Mouse (Mus musculus) lung, embryonic 15.5 days (tissue): ENCODE data around the gene Cwc25. TPM values are rescaled to one million over a fixed set of nuclear protein-coding genes. Genes with fewer than 3 reads are reported as not detected.
"Not testable (repeated sequence)": the region's sequence is repeated elsewhere in the genome, so short reads cannot be mapped to it uniquely, and the experiment has no call there.

Experiments used
- ATAC-seq: fragments of 200-750 bp; cut with Nextera tagmentation; 2 replicates; pipeline ENCODE4 v1.8.0; 2017; ENCODE audit warnings: moderate number of reproducible peaks, borderline replicate concordance; ENCODE audit not compliant: low FRiP score, low TSS enrichment; ENCODE audit errors: extremely low read depth
- H3K27ac ChIP-seq: fragments of 300-500 bp; sonication (generic); 2 replicates; pipeline ENCODE4 v1.5.1; 2015; ENCODE audit warnings: moderate library complexity, mild to moderate bottlenecking, inconsistent platforms
- H3K27me3 ChIP-seq: fragments of 300-500 bp; sonication (generic); 2 replicates; pipeline ENCODE4 v1.6.1; 2015; ENCODE audit warnings: inconsistent platforms
- H3K36me3 ChIP-seq: fragments of 300-500 bp; sonication (generic); 2 replicates; pipeline ENCODE4 v1.6.1; 2015; ENCODE audit warnings: inconsistent platforms
- H3K4me1 ChIP-seq: fragments of 300-500 bp; sonication (generic); 2 replicates; pipeline ENCODE4 v1.6.1; 2015; ENCODE audit warnings: inconsistent platforms
- H3K4me2 ChIP-seq: fragments of 300-500 bp; sonication (generic); 2 replicates; pipeline ENCODE4 v1.6.1; 2015; ENCODE audit warnings: inconsistent platforms, mild to moderate bottlenecking, moderate library complexity
- H3K4me3 ChIP-seq: fragments of 300-500 bp; sonication (generic); 2 replicates; pipeline ENCODE4 v1.5.1; 2015; ENCODE audit warnings: mild to moderate bottlenecking, inconsistent platforms
- H3K9ac ChIP-seq: fragments of 300-500 bp; sonication (generic); 2 replicates; pipeline ENCODE4 v1.6.1; 2015; ENCODE audit warnings: inconsistent platforms
- H3K9me3 ChIP-seq: fragments of 300-500 bp; sonication (generic); 2 replicates; pipeline ENCODE4 v1.6.1; 2016; ENCODE audit warnings: inconsistent platforms
- WGBS: fragments of 180-500 bp; shearing (Covaris S2); methylation state at CpG from one replicate; pipeline ENCODE4 v1.1.7; 2015; 5-methylcytosine and 5-hydroxymethylcytosine counted together
- polyA plus RNA-seq: library from polyadenylated mRNA; unstranded; fragments of >200 nt; fragmentation: Nextera tagmentation; extraction: Ambion mirVana; gene quantifications from 2 replicates; pipeline ENCODE4 v1.2.1, GENCODE M21; 2015

Gene Cwc25
- polyA plus RNA-seq, 1 experiment from 2014 or later, result 18.5 TPM

DNA sequence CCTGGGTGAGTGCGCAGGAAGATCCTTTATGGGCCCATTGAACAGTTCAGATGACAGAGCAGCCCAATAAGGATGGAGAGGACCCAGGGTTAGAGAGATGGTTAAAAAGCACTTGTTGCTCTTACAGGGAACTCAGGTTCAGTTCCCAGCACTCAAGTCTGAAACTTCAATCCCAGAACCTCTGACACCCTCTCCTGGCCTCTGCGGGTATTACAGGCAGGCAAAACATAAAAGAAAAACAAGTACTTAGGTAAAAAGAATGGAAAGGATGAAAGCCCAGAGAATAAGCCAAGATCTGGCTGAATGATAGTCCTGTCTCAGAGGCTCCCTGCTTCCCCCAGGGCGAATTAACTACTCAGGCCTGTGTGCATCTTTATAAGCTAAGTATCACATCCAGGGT lies 27.2 kb downstream of the Cwc25 start:
- no peak for ATAC-seq
- Histone ChIP-seq H3K4me1 (peaks cover 29% of the 10 kb centered on the region), H3K9me3 (no peaks in the 10 kb centered on the region), H3K9ac (no peak overlapping the region), H3K27ac (no peak overlapping the region), H3K36me3 (no peaks in the 10 kb centered on the region), H3K27me3 (no peaks in the 10 kb centered on the region), H3K4me2 (no peak overlapping the region), H3K4me3 (no peak overlapping the region)
- 88% methylated on average over 3 of the region's 3 CpGs for WGBS

DNA sequence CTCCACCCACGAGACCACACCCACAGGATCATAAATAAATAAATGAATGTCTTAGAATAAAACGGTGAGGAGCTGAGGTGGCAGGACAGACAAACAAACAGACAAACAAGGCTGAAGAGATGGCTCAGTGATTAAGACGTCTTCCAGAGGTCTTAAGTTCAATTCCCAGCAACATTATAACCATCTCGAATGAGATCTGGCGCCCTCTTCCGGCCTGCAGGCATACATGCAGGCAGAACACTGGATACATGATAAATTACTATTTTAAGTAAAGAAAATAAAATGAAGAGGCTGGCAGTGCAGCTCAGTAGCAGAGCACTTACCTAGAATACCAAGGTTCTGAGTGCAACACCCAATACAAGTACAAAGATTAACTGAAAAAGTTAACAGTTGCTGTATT lies 27.7 kb downstream of the Cwc25 start:
- H3K9me3 ChIP-seq, result no peaks in the 10 kb centered on the region
- WGBS, result 53% methylated on average over 6 of the region's 6 CpGs
- no peak overlapping the region for H3K4me3 ChIP-seq
- no peak overlapping the region for H3K9ac ChIP-seq
- H3K27ac ChIP-seq, result no peak overlapping the region
- H3K4me2 ChIP-seq, result no peak overlapping the region
- no peaks in the 10 kb centered on the region for H3K36me3 ChIP-seq
- no peaks in the 10 kb centered on the region for H3K27me3 ChIP-seq
- H3K4me1 ChIP-seq, result peaks cover 29% of the 10 kb centered on the region
- ATAC-seq, result no peak

GRCm38 (mm10) chr11:97737600-97737999 lies 28.8 kb downstream of the Cwc25 start:
- Histone ChIP-seq H3K4me2 (no peak overlapping the region), H3K4me3 (no peak overlapping the region), H3K27me3 (no peaks in the 10 kb centered on the region), H3K36me3 (no peaks in the 10 kb centered on the region), H3K4me1 (peaks cover 19% of the 10 kb centered on the region), H3K27ac (0 out of 2 replicates have a peak overlapping the region, but pooled peaks have one; percentile 4), H3K9me3 (no peaks in the 10 kb centered on the region), H3K9ac (no peak overlapping the region)
- no peak for ATAC-seq
- 67% methylated on average over 4 of the region's 4 CpGs for WGBS

DNA sequence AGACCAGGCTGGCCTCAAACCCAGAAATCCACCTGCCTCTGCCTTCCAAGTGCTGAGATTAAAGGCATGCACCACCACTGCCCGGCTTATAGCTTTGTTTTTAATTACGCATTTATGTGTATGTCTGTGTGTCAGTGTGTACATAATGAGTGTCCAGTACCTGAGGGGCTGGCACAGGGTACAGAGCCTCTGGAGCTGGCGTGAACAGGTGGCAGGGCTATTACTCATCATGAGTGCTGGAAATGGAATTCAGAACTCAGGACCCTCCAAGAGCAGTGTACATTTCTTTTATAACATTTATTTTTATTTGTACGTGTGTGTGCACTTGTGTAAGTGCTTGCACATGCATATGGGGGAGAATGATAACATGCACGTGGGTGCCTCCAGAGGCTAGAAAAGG lies 29.7 kb downstream of the Cwc25 start:
- WGBS, result 91% methylated on average over 5 of the region's 5 CpGs
- Histone ChIP-seq H3K9me3 (no peaks in the 10 kb centered on the region), H3K9ac (no peak overlapping the region), H3K4me1 (peaks cover 11% of the 10 kb centered on the region; the same call in 1 of the 2 replicates), H3K36me3 (peaks cover 7% of the 10 kb centered on the region; the same call in 1 of the 2 replicates), H3K4me3 (no peak overlapping the region), H3K27me3 (no peaks in the 10 kb centered on the region), H3K27ac (no peak overlapping the region), H3K4me2 (no peak overlapping the region)
- no peak for ATAC-seq

- H3K4me3 ChIP-seq, ATAC-seq, H3K9ac ChIP-seq, H3K9me3 ChIP-seq, H3K4me2 ChIP-seq, H3K4me1 ChIP-seq, H3K27me3 ChIP-seq, H3K27ac ChIP-seq: not testable (repeated sequence)
- peaks cover 17% of the 10 kb centered on the region; the same call in 1 of the 2 replicates for H3K36me3 ChIP-seq
- WGBS, result 79% methylated on average over 5 of the region's 5 CpGs
Measured at GRCm38 (mm10) chr11:97734810-97735209, 31.5 kb downstream of the Cwc25 start.

GRCm38 (mm10) chr11:97733689-97734088 lies 32.7 kb downstream of the Cwc25 start:
- Histone ChIP-seq H3K9ac (no peak overlapping the region), H3K4me2 (0 out of 2 replicates have a peak overlapping the region, but pooled peaks have one; percentile 16), H3K27ac (peak overlapping the region; percentile 61; the same call in 1 of the 2 replicates), H3K27me3 (no peaks in the 10 kb centered on the region), H3K36me3 (peaks cover 27% of the 10 kb centered on the region), H3K9me3 (no peaks in the 10 kb centered on the region), H3K4me3 (no peak overlapping the region), H3K4me1 (0 out of 2 replicates have a peak, but pooled peaks cover 3% of the 10 kb centered on the region)
- peak; percentile 23; the same call in 1 of the 2 replicates for ATAC-seq
- WGBS, result 45% methylated on average over 10 of the region's 10 CpGs

GRCm38 (mm10) chr11:97728730-97729129 lies 37.6 kb downstream of the Cwc25 start:
- H3K4me1 ChIP-seq, result no peaks in the 10 kb centered on the region
- no peak for ATAC-seq
- no peaks in the 10 kb centered on the region for H3K9me3 ChIP-seq
- no peak overlapping the region for H3K27ac ChIP-seq
- H3K4me2 ChIP-seq, result no peak overlapping the region
- WGBS, result 81% methylated on average over 7 of the region's 7 CpGs
- H3K36me3 ChIP-seq, result peaks cover 61% of the 10 kb centered on the region
- H3K9ac ChIP-seq, result no peak overlapping the region
- no peaks in the 10 kb centered on the region for H3K27me3 ChIP-seq
- no peak overlapping the region for H3K4me3 ChIP-seq

DNA sequence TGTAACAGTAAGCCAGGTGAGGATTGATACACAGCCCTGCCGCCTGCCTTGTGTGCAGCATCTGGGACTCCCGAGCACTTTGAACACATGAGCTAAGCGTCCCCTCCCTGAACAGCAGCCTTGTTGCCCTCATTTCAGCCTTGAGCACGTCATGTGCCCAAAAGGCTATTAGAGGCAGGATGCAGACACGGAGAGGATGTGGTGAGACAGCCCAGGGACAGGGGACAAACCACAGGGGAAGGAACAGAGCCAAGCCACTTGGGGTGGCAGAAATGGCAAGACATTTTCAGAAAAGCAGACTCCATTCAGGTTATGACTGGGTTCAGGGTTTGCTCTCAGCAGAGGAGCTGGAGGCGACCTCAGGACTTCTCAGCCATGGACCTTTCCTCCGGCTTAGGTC lies 38.0 kb downstream of the Cwc25 start:
- peaks cover 61% of the 10 kb centered on the region for H3K36me3 ChIP-seq
- ATAC-seq, result no peak

DNA sequence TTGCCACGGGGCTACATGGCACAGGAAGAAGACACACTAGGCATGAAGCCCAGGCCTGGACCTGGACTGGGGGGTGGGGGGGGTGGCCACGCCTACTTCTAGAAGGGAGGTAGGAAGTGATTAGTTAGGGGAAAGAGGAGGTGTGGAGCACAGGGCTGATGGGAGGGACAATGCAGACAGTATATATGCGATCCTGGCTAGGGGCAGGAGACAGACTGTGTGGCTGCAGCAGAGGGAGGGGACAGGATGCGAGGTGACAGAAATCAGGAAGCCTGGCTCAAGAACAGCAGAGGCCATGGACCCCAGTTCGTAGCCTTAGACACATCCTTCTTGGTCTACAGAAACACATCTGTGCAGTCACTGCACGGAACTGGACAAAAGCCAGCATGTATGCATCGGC lies 42.6 kb downstream of the Cwc25 start:
- Histone ChIP-seq H3K9ac (no peak overlapping the region), H3K27ac (no peak overlapping the region), H3K36me3 (peaks cover 72% of the 10 kb centered on the region), H3K27me3 (no peaks in the 10 kb centered on the region), H3K4me3 (no peak overlapping the region), H3K4me2 (no peak overlapping the region), H3K4me1 (no peaks in the 10 kb centered on the region), H3K9me3 (peaks cover 3% of the 10 kb centered on the region; the same call in 1 of the 2 replicates)
- ATAC-seq, result peak; percentile 58
- WGBS, result 71% methylated on average over 7 of the region's 7 CpGs

More for the DNA sequence above, 38.0 kb downstream of the Cwc25 start:
- no peak overlapping the region for H3K27ac ChIP-seq
- no peaks in the 10 kb centered on the region for H3K27me3 ChIP-seq
- H3K4me1 ChIP-seq, result no peaks in the 10 kb centered on the region
- H3K4me3 ChIP-seq, result no peak overlapping the region
- 75% methylated on average over 7 of the region's 7 CpGs for WGBS
- H3K9me3 ChIP-seq, result no peaks in the 10 kb centered on the region
- no peak overlapping the region for H3K9ac ChIP-seq
- no peak overlapping the region for H3K4me2 ChIP-seq

DNA sequence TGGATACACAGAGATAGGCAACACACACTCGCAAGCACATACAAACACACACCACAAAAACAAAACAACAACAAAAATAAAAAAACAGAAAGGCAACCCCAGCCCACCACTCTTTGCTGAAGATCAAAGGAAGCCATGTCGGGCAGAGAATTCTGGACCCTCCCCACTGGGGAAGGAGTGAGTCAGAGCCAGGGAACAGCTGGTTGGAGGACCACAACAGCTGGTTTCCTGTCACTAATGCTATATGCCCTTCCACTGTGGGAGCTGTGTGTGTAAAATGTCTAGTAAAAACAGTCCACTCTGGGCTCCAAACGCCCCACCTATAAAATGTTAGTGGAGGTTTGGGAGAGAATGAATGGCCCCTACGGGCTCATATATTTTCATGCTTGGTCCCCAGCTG lies 45.0 kb downstream of the Cwc25 start:
- no peaks in the 10 kb centered on the region for H3K4me1 ChIP-seq
- H3K4me3 ChIP-seq, result no peak overlapping the region
- no peak overlapping the region for H3K9ac ChIP-seq
- no peak overlapping the region for H3K27ac ChIP-seq
- H3K36me3 ChIP-seq, result peaks cover 64% of the 10 kb centered on the region
- peaks cover 3% of the 10 kb centered on the region; the same call in 1 of the 2 replicates for H3K9me3 ChIP-seq
- H3K27me3 ChIP-seq, result no peaks in the 10 kb centered on the region
- ATAC-seq, result no peak
- H3K4me2 ChIP-seq, result no peak overlapping the region
- 92% methylated on average over 4 of the region's 4 CpGs for WGBS

GRCm38 (mm10) chr11:97719041-97719440 lies 47.3 kb downstream of the Cwc25 start:
- Histone ChIP-seq H3K4me1 (0 out of 2 replicates have a peak, but pooled peaks cover 3% of the 10 kb centered on the region), H3K9me3 (peaks cover 3% of the 10 kb centered on the region; the same call in 1 of the 2 replicates), H3K4me3 (no peak overlapping the region), H3K27ac (no peak overlapping the region), H3K27me3 (no peaks in the 10 kb centered on the region), H3K9ac (no peak overlapping the region), H3K36me3 (peaks cover 55% of the 10 kb centered on the region), H3K4me2 (no peak overlapping the region)
- ATAC-seq, result no peak
- 84% methylated on average over 4 of the region's 4 CpGs for WGBS

GRCm38 (mm10) chr11:97718281-97718860 lies 48.0 kb downstream of the Cwc25 start:
- Histone ChIP-seq H3K27me3 (no peaks in the 10 kb centered on the region), H3K27ac (no peak overlapping the region), H3K9me3 (peaks cover 3% of the 10 kb centered on the region; the same call in 1 of the 2 replicates), H3K36me3 (peaks cover 60% of the 10 kb centered on the region), H3K4me2 (no peak overlapping the region), H3K9ac (no peak overlapping the region), H3K4me1 (0 out of 2 replicates have a peak, but pooled peaks cover 3% of the 10 kb centered on the region), H3K4me3 (no peak overlapping the region)
- no peak for ATAC-seq
- 70% methylated on average over 15 of the region's 15 CpGs for WGBS
